Mouse (Mus musculus): Measurements from ENCODE around the gene Gm5965. TPM values are rescaled to one million over a fixed set of nuclear protein-coding genes. Genes with fewer than 3 reads are reported as not detected.

Gm5965 gene
- not detected in 4 replicates for total RNA-seq (2023; ENCODE audit: inconsistent age)

DNA sequence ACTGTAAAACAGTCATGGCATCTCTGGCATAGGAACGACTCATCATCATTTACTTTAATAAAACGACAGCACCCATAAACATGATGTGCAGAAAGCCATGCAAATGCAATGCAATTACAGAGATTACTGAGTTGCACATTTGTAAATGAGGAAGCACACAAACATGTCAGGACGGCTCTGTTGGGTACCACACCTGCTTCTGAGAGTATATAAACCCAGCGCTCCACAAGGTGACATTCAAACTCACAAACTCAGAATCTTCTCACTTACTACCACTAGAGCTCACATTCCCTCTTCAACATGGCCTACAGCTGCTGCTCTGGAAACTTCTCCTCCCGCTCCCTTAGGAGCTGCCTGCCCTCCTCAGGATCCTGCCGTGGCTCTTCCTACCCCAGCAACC is at the start of gene Gm5965:
Gene Gm5965 (plus strand): TSS at position 301 of the 400 bp plus-strand sequence.

DNA sequence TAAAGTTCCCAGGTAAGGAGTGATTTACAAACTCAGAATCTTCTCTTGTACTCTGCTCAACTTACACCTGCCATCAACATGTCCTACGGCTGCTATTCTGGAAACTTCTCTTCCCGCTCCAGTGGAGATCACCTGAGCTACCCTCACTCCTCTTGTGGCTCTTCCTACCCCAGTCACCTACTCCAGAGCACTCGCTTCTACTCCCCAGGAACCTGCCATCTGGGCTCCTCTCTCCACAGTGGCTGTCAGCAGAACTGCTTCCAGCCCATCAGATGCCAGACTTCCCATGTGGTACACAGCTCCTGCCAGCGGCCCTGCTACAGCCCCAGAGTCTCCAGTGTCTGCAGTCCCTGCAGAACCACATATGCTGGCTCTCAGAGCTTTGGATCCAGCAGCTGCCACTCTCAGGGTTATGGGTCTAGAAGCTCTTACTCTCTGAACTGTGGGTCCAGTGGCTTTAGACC is 48.9 kb upstream of the Gm5965 start, which contains the start of gene Krtap13-1:
Gene Krtap13-1 (plus strand): TSS at position 51 of the 464 bp plus-strand sequence.

DNA sequence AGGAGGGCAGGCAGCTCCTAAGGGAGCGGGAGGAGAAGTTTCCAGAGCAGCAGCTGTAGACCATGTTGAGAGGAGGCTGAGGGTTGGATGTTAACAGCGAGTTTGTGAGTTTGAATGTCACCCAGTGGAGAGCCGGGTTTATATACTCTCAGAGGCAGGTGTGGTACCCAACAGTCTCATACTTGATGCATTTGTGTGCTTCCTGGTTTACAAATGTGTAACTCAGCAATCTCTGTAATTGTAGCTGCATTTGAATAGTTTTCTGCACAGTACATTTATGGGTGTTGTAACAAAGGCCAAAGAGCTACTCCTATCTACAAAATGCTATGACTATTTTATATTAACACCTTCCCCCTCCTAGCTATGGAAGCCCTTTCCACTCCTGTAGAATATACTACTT is 26.2 kb upstream of the Gm5965 start, which contains the start of gene Krtap13:
Gene Krtap13 (minus strand): TSS at position 101 of the 400 bp plus-strand sequence.

DNA sequence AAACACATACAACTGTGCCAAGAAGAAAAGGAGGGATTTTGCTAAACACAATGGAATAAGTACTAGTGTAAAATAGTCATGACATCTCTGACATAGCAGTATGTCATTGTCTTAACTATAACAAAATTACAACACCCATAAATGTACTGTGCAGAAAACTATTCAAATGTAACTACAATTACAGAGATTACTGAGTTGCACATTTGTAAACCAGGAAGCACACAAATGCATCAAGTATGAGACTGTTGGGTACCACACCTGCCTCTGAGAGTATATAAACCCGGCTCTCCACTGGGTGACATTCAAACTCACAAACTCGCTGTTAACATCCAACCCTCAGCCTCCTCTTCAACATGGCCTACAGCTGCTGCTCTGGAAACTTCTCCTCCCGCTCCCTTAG is 19.1 kb upstream of the Gm5965 start, which contains the start of gene 2310034C09Rik:
Gene 2310034C09Rik (plus strand): TSS at position 301 of the 400 bp plus-strand sequence.

DNA sequence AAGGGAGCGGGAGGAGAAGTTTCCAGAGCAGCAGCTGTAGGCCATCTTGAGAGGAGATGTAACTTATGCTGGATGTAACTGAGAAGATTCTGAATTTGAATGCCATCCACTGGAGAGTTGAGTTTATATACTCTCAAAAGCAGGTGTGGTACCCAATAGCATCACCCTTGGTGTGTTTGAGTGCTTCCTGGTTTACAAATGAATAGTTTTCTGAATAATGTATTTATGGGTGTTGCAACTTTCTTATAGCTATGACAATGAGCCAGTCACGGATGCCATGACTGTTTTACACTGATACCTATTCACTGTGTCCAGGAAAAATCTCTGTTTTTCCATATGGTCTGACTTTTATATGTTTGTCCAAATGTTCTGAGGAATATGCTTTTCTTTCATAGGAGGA is 3.6 kb upstream of the Gm5965 start, which contains the start of gene 2310057N15Rik:
Gene 2310057N15Rik (minus strand): TSS at position 101 of the 400 bp plus-strand sequence.

DNA sequence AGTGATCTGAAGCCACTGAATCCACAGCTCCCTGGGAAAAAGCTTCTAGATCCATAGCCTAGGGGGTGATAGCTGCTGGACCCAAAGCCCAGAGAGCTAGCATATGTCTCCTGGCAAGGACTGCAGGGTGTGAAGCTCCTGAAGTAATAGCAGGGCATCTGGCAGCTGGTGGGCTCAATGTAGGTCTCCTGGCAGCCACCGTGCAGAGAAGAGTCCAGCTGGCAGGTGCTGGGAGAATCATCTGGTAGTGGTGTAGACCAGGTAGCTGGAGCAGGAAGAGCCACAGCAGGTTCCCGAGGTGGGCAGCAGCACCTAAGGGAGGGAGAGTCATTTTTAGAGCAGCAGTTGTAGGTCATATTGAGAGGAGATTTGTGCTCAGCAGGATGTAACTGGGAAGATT is 34.1 kb downstream of the Gm5965 start, which contains the start of gene Gm20741:
Gene Gm20741 (minus strand): TSS at position 394 of the 400 bp plus-strand sequence.

DNA sequence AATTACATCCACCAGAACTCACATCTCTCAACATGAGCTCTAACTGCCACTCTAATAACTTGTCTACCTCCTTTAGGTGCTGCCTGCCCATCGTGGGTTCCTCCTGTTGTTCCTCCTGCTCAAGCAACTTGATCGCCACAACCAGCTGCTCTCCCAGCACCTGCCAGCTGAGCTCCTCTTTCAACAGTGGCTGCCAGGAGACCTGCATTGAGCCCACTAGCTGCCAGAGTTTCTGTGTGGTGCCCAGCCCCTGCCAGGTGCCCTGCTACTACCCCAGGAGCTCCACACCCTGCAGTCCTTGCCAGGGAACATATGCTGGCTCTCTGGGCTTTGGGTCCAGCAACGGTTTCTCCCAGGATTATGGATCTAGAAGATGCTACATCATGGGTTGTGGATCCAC is 42.4 kb downstream of the Gm5965 start, which contains the start of gene Krtap15:
Gene Krtap15 (plus strand): TSS at position 150 of the 400 bp plus-strand sequence.

DNA sequence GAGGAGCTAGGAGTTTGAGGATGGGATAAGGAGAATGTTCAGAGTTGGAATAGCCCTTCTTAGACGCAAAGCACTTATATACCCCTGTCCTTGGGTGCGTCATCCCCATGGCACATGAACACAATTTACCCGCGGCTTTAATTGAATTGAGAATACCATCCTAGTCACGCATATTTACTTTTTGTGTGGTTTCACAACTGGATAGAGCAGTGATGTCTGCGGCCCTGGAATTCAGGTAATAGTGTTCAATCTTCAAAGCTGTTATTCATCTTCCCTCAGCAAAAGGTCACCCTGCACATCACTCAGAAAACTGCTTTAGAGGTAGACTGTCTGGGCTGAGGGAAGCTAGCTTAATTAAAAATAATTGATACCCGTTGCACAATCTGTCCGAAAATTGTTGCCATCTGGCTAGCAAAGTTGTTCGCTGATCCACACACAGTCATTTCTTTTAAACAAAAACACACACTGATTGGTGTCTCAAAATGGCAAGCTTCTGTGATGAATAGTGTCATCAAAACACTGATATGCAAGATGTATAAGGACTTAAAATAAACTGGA is 48.5 kb downstream of the Gm5965 start, which contains the start of gene Krtap14:
Gene Krtap14 (minus strand): TSS at position 51 of the 558 bp plus-strand sequence.

Other genes with a start within 250 kb of the Gm5965 start
- not detected in 4 replicates for gene Cldn8, start 214.7 kb upstream of the Gm5965 start, total RNA-seq (2023; ENCODE audit: inconsistent age)
- gene Krtap24-1, start 165.6 kb upstream of the Gm5965 start, total RNA-seq (2023; ENCODE audit: inconsistent age): not detected in 4 replicates
- not detected in 4 replicates for gene 2310079G19Rik, start 150.2 kb upstream of the Gm5965 start, total RNA-seq (2023; ENCODE audit: inconsistent age)
- not detected in 4 replicates for gene Krtap26-1, start 130.1 kb upstream of the Gm5965 start, total RNA-seq (2023; ENCODE audit: inconsistent age)
- not detected in 4 replicates for gene Krtap27-1, start 106.2 kb upstream of the Gm5965 start, total RNA-seq (2023; ENCODE audit: inconsistent age)
- gene 2310061N02Rik, start 69.9 kb upstream of the Gm5965 start, total RNA-seq (2023; ENCODE audit: inconsistent age): not detected in 4 replicates
- not detected in 4 replicates for gene Krtap13-1, start 49.0 kb upstream of the Gm5965 start, total RNA-seq (2023; ENCODE audit: inconsistent age)
- gene Krtap13, start 26.3 kb upstream of the Gm5965 start, total RNA-seq (2023; ENCODE audit: inconsistent age): not detected in 4 replicates
- not detected in 4 replicates for gene 2310034C09Rik, start 19.0 kb upstream of the Gm5965 start, total RNA-seq (2023; ENCODE audit: inconsistent age)
- not detected in 4 replicates for gene 2310057N15Rik, start 3.7 kb upstream of the Gm5965 start, total RNA-seq (2023; ENCODE audit: inconsistent age)
- gene Gm20741, start 34.3 kb downstream of the Gm5965 start, total RNA-seq (2023; ENCODE audit: inconsistent age): not detected in 4 replicates
- gene Krtap15, start 42.3 kb downstream of the Gm5965 start, total RNA-seq (2023; ENCODE audit: inconsistent age): not detected in 4 replicates
- gene Krtap14, start 48.2 kb downstream of the Gm5965 start, total RNA-seq (2023; ENCODE audit: inconsistent age): not detected in 4 replicates
- not detected in 4 replicates for gene Krtap19-1, start 91.5 kb downstream of the Gm5965 start, total RNA-seq (2023; ENCODE audit: inconsistent age)
- not detected in 4 replicates for gene Krtap19-2, start 96.4 kb downstream of the Gm5965 start, total RNA-seq (2023; ENCODE audit: inconsistent age)
- not detected in 4 replicates for gene Krtap19-3, start 100.1 kb downstream of the Gm5965 start, total RNA-seq (2023; ENCODE audit: inconsistent age)
- gene Krtap19-4, start 107.2 kb downstream of the Gm5965 start, total RNA-seq (2023; ENCODE audit: inconsistent age): not detected in 4 replicates
- gene Krtap19-5, start 118.6 kb downstream of the Gm5965 start, total RNA-seq (2023; ENCODE audit: inconsistent age): not detected in 4 replicates
- gene Krtap19-9b, start 154.4 kb downstream of the Gm5965 start, total RNA-seq (2023; ENCODE audit: inconsistent age): not detected in 4 replicates
- gene Krtap16-3, start 185.0 kb downstream of the Gm5965 start, total RNA-seq (2023; ENCODE audit: inconsistent age): not detected in 4 replicates
- gene Krtap22-2, start 232.9 kb downstream of the Gm5965 start, total RNA-seq (2023; ENCODE audit: inconsistent age): not detected in 4 replicates
- gene Gm10229, start 237.4 kb downstream of the Gm5965 start, total RNA-seq (2023; ENCODE audit: inconsistent age): not detected in 4 replicates

All from B cell, adult (primary cell).